Mouse (Mus musculus): ENCODE measurements around the gene Nfasc. TPM values are rescaled to one million over a fixed set of nuclear protein-coding genes. Genes with fewer than 3 reads are reported as not detected.

The Nfasc gene
- polyA plus RNA-seq, 1 experiment from 2014 or later = 50.3 TPM

DNA sequence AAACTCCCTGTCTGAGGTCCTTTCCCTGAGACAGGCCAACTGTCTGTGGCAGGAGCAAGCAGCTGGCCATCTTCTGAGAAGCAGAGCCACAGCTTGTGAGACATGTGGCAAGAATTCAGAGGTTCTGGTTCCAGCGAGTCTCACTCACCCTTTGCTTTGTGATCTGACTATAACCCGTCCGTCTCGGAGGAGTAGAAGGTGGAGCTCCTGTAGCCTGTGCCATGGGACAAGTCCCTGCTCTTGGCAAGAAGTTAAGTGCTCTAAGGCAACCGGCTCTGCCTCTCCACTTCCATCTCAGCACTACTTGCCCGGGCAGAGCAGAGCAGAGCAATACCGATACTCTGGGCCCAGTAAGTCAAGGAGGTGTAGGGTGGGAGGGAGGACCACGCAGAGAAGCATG lies 170.7 kb downstream of the Nfasc start:
- 89% methylated on average over 8 of the region's 8 CpGs for WGBS
- H3K27ac ChIP-seq = 0 out of 2 replicates have a peak overlapping the region, but pooled peaks have one; percentile 49
- ATAC-seq = no peak

DNA sequence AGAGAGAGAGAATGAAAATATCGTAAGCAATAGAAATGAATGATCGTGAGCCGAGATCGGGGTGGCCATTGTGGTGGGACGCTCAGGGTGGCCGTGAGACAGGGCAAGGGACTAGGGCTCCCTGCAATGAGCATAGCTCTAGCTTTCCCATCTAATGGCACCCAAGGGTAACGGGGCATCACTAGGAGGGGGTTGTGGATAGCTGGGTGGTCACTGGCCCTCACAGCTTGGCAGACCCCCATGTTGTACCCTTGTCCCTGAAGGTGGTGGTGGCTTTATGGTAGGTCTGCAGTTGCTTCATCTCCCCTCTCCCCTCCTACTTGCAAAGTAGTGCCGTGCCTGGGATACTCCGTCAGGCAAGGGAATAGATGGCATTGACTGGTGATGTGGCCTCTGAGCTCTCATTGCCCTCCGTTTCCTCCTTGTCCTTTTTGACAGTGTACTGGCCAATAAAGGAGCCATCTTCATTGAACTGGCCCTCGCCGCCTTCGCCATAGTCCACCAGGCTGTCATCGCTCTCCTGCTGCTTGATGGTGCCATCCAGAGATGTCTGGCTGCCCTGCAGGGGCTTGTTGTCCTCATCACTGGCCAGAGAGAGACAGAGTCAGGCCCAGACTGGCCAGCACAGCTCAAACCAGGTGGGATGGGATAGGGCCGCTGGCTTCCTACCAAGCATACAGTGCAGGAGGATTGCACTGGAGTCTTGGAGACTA lies 171.4 kb downstream of the Nfasc start:
- H3K27me3 ChIP-seq = no peaks in the 10 kb centered on the region
- ATAC-seq = no peak
- peak overlapping the region; percentile 49; the same call in 1 of the 2 replicates for H3K27ac ChIP-seq
- no peak overlapping the region for H3K4me2 ChIP-seq (replicated peaks)
- H3K36me3 ChIP-seq = peaks cover 35% of the 10 kb centered on the region
- no peak overlapping the region for H3K4me3 ChIP-seq (replicated peaks)
- no peak overlapping the region for H3K9ac ChIP-seq (replicated peaks)
- WGBS = 94% methylated on average over 15 of the region's 15 CpGs
- H3K4me1 ChIP-seq (replicated peaks) = peaks cover 39% of the 10 kb centered on the region
- H3K9me3 ChIP-seq = no peaks in the 10 kb centered on the region

More for the DNA sequence above, 170.7 kb downstream of the Nfasc start:
- H3K9me3 ChIP-seq = no peaks in the 10 kb centered on the region
- H3K36me3 ChIP-seq = peaks cover 42% of the 10 kb centered on the region
- no peak overlapping the region for H3K9ac ChIP-seq (replicated peaks)
- no peaks in the 10 kb centered on the region for H3K27me3 ChIP-seq
- H3K4me1 ChIP-seq (replicated peaks) = peaks cover 32% of the 10 kb centered on the region
- no peak overlapping the region for H3K4me3 ChIP-seq (replicated peaks)
- no peak overlapping the region for H3K4me2 ChIP-seq (replicated peaks)

DNA sequence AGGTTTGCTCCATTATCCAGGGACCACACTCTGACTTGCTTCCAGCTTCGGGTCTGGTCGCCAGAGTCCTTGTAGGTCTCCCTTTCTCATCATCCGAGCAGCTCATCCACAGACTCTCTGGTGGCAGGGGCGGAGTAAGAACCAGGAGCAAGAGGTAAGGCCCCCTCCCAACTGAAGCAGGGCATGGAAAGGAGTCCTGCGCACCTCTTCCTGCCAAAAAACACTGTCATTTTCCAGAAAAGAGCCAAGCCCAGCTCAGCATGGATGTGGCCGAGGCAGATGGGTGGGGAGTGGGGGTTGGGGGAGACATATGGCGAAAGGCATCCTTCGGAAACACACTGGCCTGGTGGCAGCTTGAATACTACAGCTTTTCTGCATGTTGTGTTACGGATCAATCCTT lies 172.1 kb downstream of the Nfasc start:
- Histone ChIP-seq H3K4me1 (replicated peaks) (peaks cover 42% of the 10 kb centered on the region), H3K27ac (peak overlapping the region; percentile 48), H3K27me3 (no peaks in the 10 kb centered on the region), H3K36me3 (peaks cover 35% of the 10 kb centered on the region), H3K9ac (replicated peaks) (no peak overlapping the region), H3K9me3 (no peaks in the 10 kb centered on the region), H3K4me2 (replicated peaks) (no peak overlapping the region), H3K4me3 (replicated peaks) (no peak overlapping the region)
- ATAC-seq = no peak
- 68% methylated on average over 9 of the region's 9 CpGs for WGBS

DNA sequence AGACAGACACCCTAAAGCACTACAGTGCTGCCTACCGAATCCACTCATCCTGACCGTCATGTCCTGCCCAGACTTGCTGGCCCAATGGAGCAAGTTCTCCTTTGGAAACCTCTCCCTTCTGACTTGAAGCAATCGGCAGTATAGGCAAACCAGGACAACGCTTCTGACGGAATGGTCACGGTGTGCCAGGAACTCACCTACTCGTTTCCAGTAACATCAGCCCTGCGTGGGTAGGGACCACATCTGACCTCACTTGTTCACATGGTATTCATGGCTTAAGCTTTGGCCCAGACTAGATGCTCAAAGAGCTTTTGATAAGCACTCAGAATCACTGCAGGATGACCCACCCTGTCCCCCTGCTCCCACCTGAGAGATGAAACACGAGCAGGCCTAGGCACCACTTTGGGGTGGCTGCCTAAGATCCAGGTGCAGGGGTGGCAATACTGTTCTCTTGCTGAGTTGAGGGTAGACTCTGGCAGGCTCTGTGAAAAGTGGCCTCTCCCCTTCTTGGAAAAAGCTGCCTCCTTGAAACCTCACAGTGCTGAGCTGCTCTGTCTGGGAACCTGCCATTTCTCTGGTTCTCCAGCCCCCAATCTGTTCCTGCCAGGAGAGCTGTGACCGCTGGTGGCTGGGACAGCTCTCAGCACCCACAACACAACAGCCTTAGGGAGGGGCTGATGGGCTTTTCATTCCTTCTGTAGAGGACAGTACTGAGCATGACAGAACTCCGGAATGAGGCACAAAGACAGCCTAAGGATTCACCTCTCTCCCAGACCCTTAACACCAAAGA lies 174.1 kb downstream of the Nfasc start:
- ATAC-seq = no peak
- H3K4me1 ChIP-seq (replicated peaks) = peaks cover 44% of the 10 kb centered on the region
- H3K9ac ChIP-seq (replicated peaks) = no peak overlapping the region
- no peaks in the 10 kb centered on the region for H3K9me3 ChIP-seq
- H3K4me2 ChIP-seq (replicated peaks) = no peak overlapping the region
- WGBS = 85% methylated on average over 11 of the region's 11 CpGs
- H3K27ac ChIP-seq = 0 out of 2 replicates have a peak overlapping the region, but pooled peaks have one; percentile 17
- no peaks in the 10 kb centered on the region for H3K27me3 ChIP-seq
- peaks cover 25% of the 10 kb centered on the region for H3K36me3 ChIP-seq
- H3K4me3 ChIP-seq (replicated peaks) = no peak overlapping the region

DNA sequence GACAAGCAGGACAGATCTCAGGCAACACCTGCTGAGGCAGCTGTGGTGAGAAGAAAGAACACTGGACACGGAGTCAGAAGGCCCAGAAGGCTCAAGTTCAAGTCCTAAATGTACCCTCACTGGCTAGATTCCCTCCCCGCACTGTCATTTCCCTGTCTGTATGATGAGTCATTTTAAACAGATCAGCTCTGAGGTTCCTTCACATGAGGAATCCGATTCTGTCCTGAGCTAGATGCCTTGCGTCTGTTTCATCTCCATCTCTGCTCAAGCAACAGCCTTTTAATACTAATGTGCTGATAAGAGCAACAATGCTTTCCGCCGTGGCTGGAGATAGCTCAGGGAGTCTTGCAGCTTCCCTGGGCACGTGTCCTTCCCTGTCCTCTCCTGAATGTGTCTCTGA lies 175.8 kb downstream of the Nfasc start:
- peaks cover 61% of the 10 kb centered on the region for H3K4me1 ChIP-seq (replicated peaks)
- no peak overlapping the region for H3K4me2 ChIP-seq (replicated peaks)
- WGBS = 77% methylated on average over 7 of the region's 7 CpGs
- H3K9ac ChIP-seq (replicated peaks) = no peak overlapping the region
- ATAC-seq = no peak
- no peaks in the 10 kb centered on the region for H3K9me3 ChIP-seq
- H3K36me3 ChIP-seq = peaks cover 8% of the 10 kb centered on the region
- H3K27ac ChIP-seq = peak overlapping the region; percentile 61
- H3K27me3 ChIP-seq = no peaks in the 10 kb centered on the region
- no peak overlapping the region for H3K4me3 ChIP-seq (replicated peaks)

DNA sequence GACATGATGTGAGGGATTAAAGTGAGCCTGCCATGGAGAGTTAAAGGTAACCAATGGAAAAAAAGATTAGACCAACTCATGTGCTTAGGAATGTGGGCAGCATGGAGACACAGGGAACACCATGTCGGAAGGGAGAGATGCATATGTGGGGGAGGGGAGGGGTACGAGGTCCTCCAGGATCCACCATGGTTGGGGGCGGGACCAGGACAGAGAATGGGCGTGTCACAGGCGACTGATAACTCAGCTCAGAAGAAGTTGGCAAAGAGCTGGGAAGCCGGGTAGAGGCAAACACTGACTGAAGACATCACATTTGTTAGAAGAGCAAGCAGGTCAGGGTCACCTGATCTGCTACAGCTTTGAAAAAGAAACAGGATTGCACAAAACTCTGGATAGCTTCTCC lies 176.7 kb downstream of the Nfasc start:
- no peak overlapping the region for H3K9ac ChIP-seq (replicated peaks)
- no peak overlapping the region for H3K4me3 ChIP-seq (replicated peaks)
- peaks cover 67% of the 10 kb centered on the region for H3K4me1 ChIP-seq (replicated peaks)
- H3K27me3 ChIP-seq = no peaks in the 10 kb centered on the region
- no peak for ATAC-seq
- H3K4me2 ChIP-seq (replicated peaks) = no peak overlapping the region
- no peaks in the 10 kb centered on the region for H3K9me3 ChIP-seq
- WGBS = 27% methylated on average over 6 of the region's 6 CpGs
- H3K27ac ChIP-seq = peak overlapping the region; percentile 61; the same call in 1 of the 2 replicates
- H3K36me3 ChIP-seq = no peaks in the 10 kb centered on the region; the same call in 1 of the 2 replicates

DNA sequence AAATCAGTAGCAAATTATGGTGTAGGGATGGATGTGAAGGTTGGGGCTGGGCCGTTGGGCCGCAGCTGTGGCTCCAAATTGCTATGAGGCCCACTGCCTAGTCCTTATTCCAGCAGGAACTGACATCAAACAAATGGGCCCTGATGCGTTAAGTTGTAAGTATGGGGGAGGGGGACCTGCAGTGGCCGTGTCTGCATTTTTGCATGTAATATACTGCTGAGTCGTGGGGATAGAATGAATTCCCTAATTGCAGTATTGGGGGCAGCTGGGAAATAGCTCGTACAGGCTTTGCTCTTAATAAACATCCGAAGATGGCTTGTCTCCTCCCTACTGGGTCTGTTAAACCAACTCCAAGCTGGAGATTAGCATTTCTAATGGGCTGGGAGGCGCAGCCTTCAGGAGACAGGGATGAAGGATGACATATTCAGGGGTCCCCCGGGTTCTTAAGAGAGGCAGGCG lies 179.2 kb downstream of the Nfasc start:
- no peak overlapping the region for H3K4me2 ChIP-seq (replicated peaks)
- peak overlapping the region; percentile 83 for H3K27ac ChIP-seq
- H3K27me3 ChIP-seq = no peaks in the 10 kb centered on the region
- H3K9ac ChIP-seq (replicated peaks) = no peak overlapping the region
- peak; percentile 68 for ATAC-seq
- H3K9me3 ChIP-seq = no peaks in the 10 kb centered on the region
- no peak overlapping the region for H3K4me3 ChIP-seq (replicated peaks)
- peaks cover 82% of the 10 kb centered on the region for H3K4me1 ChIP-seq (replicated peaks)
- no peaks in the 10 kb centered on the region for H3K36me3 ChIP-seq
- 10% methylated on average over 10 of the region's 10 CpGs for WGBS

DNA sequence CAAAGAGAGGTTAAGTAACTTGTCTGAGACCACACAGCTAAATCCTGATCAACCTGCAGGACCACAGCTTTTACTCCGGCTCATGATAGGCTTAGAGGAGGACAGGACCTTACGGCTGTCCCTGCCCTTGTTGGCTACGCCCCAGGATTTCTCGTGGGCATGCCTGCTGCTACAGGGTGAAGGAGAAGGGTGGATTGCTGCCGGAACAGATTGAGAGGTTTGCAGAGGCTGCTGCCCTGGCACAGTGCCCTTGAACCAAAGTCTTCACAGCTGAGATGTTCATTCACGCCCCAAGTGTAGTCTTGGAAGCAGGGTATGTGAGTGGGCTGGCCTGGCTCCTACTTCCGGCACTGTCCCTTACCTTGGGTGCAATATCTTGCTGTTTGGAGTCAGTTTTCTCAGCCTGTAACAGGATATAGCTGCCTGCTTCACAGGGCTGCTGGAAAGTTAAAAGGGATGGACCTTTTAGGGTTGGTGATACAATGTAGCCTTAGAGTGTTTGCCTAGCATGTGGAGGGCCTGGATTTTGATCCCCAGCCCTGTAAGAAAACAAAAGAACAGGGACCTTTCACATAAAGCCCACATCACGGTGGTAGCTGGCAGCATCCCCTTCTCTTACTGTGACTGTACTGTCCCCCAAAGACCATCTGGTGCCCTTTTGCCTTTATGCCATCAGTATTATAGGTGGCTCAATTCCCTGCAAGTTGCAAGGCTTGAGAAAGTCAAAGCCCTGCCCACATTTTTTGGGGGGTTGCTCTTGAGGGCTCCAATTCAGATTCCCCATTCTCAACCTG lies 180.5 kb downstream of the Nfasc start:
- Histone ChIP-seq H3K4me1 (replicated peaks) (peaks cover 73% of the 10 kb centered on the region), H3K36me3 (no peaks in the 10 kb centered on the region), H3K9ac (replicated peaks) (no peak overlapping the region), H3K4me3 (replicated peaks) (no peak overlapping the region), H3K4me2 (replicated peaks) (no peak overlapping the region), H3K27ac (peak overlapping the region; percentile 83), H3K9me3 (no peaks in the 10 kb centered on the region), H3K27me3 (no peaks in the 10 kb centered on the region)
- no peak for ATAC-seq
- 64% methylated on average over 8 of the region's 8 CpGs for WGBS

DNA sequence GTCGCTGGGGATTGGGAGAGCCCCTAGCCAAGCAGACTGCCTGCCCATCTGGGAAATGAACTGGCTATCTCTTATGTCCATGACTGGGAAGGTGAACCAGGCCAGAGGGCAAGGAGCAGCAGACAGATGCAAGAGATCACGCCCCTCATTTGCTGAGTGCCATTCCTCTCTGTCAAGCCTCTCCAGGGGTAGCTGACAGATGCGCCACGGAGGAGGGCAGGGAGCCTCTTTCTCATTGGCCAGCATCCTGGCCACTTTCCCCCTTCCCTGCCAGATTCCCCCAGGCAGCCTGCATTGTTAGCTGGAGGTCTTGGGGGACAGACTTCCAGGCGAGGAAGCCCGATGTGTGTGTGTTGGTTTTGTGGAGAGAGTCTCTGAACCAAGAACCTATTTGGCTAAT lies 182.6 kb downstream of the Nfasc start:
- no peak overlapping the region for H3K9ac ChIP-seq (replicated peaks)
- no peak overlapping the region for H3K4me3 ChIP-seq (replicated peaks)
- no peaks in the 10 kb centered on the region for H3K27me3 ChIP-seq
- 8% methylated on average over 6 of the region's 6 CpGs for WGBS
- ATAC-seq = no peak
- no peaks in the 10 kb centered on the region for H3K36me3 ChIP-seq
- H3K4me1 ChIP-seq (replicated peaks) = peaks cover 58% of the 10 kb centered on the region
- no peaks in the 10 kb centered on the region for H3K9me3 ChIP-seq
- no peak overlapping the region for H3K4me2 ChIP-seq (replicated peaks)
- H3K27ac ChIP-seq = peak overlapping the region; percentile 79

DNA sequence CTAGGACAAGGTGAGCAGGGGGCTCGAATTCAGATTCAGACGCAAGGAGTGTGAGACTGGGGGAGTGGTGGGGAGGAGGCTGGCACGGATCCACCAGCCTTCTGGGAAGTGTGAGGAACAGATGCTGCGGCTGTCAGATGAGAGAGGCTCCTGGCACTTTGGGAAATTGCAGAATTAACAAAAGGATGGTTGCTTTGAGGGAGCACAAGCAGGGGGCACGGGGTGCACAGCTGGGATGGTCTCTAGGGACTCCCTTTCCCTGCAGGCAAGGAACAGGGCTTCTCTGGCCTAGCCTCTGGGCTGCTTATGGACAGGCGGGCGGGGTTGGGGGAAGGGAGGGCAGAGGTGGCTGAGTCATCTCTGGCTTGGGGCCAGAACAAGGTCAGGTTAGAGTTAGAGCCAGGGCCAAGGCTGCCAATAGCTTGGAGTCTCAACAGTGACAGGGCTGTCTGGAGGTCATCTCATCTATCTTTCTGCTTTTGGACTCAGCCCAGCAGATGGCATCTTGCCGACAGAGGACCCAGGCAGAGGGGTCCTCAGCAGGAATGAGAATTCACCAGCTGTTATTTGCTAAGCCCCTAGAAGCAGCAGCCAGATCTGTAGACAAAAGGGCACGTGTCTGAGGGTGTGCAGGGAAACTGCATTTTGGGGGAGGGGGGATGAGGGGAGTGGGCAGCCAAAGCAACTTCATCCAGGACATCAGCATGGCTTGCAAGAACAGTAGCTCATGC lies 183.5 kb downstream of the Nfasc start:
- Histone ChIP-seq H3K9ac (replicated peaks) (no peak overlapping the region), H3K27ac (peak overlapping the region; percentile 79), H3K27me3 (no peaks in the 10 kb centered on the region), H3K4me2 (replicated peaks) (no peak overlapping the region), H3K9me3 (no peaks in the 10 kb centered on the region), H3K4me1 (replicated peaks) (peaks cover 58% of the 10 kb centered on the region), H3K4me3 (replicated peaks) (no peak overlapping the region), H3K36me3 (no peaks in the 10 kb centered on the region)
- WGBS = 25% methylated on average over 9 of the region's 9 CpGs
- peak; percentile 69 for ATAC-seq

DNA sequence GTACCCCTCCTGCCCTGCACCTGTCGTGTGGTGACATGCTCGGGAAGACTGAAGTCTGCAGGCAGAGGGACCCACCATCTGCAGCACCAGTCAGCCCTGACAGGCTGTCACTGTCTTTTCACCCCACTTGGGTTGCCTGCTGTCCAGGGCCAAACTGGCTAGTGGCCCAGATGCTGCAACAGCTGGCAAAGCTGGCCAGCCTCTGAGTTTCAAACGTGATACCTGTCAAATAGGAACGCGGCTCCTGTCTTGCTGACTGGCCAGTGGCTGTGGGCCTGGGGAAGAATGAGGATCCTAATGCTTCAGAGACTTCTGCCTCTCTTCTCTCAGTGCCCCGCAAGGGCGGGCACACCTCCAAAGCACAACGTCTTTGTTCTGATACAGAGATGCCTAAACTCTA lies 197.8 kb downstream of the Nfasc start:
- H3K4me1 ChIP-seq (replicated peaks) = peaks cover 63% of the 10 kb centered on the region
- no peak overlapping the region for H3K9ac ChIP-seq (replicated peaks)
- WGBS = 78% methylated on average over 8 of the region's 8 CpGs
- peaks cover 29% of the 10 kb centered on the region for H3K27me3 ChIP-seq
- H3K4me2 ChIP-seq (replicated peaks) = peak overlapping the region; percentile 73; the same call in 1 of the 2 replicates
- no peak for ATAC-seq
- H3K27ac ChIP-seq = 0 out of 2 replicates have a peak overlapping the region, but pooled peaks have one; percentile 7
- no peaks in the 10 kb centered on the region for H3K36me3 ChIP-seq
- H3K9me3 ChIP-seq = no peaks in the 10 kb centered on the region
- H3K4me3 ChIP-seq (replicated peaks) = no peak overlapping the region

All from midbrain, embryonic 13.5 days (tissue).